Mouse (Mus musculus) embryonic facial prominence, embryonic 14.5 days (tissue): ENCODE measurements around the gene Vwa8. TPM values are rescaled to one million over a fixed set of nuclear protein-coding genes. Genes with fewer than 3 reads are reported as not detected.
A peak's percentile ranks its signal among the peaks of the same experiment; 100 is the strongest.

ENCODE experiments used
- ATAC-seq: fragments of 200-750 bp; cut with Nextera tagmentation; 2 replicates; pipeline ENCODE4 v1.8.0; 2017; ENCODE audit warnings: low read depth, moderate number of reproducible peaks, moderate TSS enrichment
- DNase-seq: peaks from one replicate; pipeline ENCODE4 v3.0.0-alpha.2; 2015; ENCODE audit warnings: low spot score
- H3K27ac ChIP-seq: fragments of 300-500 bp; sonication (generic); replicated peaks from 2 replicates; pipeline ENCODE4 v1.5.1; 2014; ENCODE audit warnings: low read depth, mild to moderate bottlenecking, low read length, moderate library complexity
- H3K27me3 ChIP-seq: fragments of 300-500 bp; sonication (generic); replicated peaks from 2 replicates; pipeline ENCODE4 v1.6.1; 2014; ENCODE audit warnings: low read length; ENCODE audit not compliant: control insufficient read depth, insufficient read depth
- H3K36me3 ChIP-seq: fragments of 300-500 bp; sonication (generic); 2 replicates; pipeline ENCODE4 v1.6.1; 2014; ENCODE audit warnings: low read length, mixed read lengths; ENCODE audit not compliant: control insufficient read depth, insufficient read depth
- H3K4me1 ChIP-seq: fragments of 300-500 bp; sonication (generic); 2 replicates; pipeline ENCODE4 v1.6.1; 2014; ENCODE audit warnings: antibody characterized with exemption, low read length; ENCODE audit not compliant: control insufficient read depth, insufficient read depth
- H3K4me2 ChIP-seq: fragments of 300-500 bp; sonication (generic); 2 replicates; pipeline ENCODE4 v1.6.1; 2014; ENCODE audit warnings: low read depth, mild to moderate bottlenecking, low read length, moderate library complexity, mixed read lengths
- H3K4me3 ChIP-seq: fragments of 300-500 bp; sonication (generic); 2 replicates; pipeline ENCODE4 v1.5.1; 2014; ENCODE audit warnings: low read depth, mild to moderate bottlenecking, low read length
- H3K9ac ChIP-seq: fragments of 300-500 bp; sonication (generic); 2 replicates; pipeline ENCODE4 v1.6.1; 2014; ENCODE audit warnings: low read depth, mild to moderate bottlenecking, low read length, moderate library complexity, mixed read lengths
- H3K9me3 ChIP-seq: fragments of 300-500 bp; sonication (generic); 2 replicates; pipeline ENCODE4 v1.6.1; 2016; ENCODE audit warnings: low read length; ENCODE audit not compliant: control insufficient read depth
- WGBS: fragments of 180-500 bp; shearing (Covaris S2); extraction: QIAGEN DNeasy Blood & Tissue Kit; methylation state at CpG from one replicate; pipeline ENCODE4 v1.1.7; 2014; 5-methylcytosine and 5-hydroxymethylcytosine counted together
- polyA plus RNA-seq: library from polyadenylated mRNA; unstranded; fragments of >200 nt; fragmentation: Nextera tagmentation; extraction: Ambion mirVana; gene quantifications from 2 replicates; pipeline ENCODE4 v1.2.1, GENCODE M21; 2014

Vwa8 gene
- polyA plus RNA-seq, 1 experiment from 2014 or later = 11.7 TPM

DNA sequence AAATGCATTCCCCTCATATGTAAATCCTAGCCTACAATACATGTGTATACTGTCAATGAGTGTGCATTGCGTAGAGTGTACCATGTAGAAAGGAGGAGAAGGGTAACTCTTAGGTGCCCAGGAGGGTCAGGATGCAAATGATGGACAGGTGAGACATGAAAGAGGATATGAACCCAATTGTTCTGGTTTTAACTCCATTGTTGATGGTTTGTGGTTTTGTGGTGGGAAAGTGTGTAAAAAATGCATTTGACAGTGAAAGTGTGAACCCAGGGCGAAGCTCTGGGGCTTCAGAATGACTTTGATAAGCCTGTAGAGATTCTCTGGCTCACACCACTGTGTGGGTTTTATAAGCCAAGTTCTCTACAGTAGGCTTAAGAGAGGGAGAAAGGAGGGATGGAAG is 385.7 kb downstream of the Vwa8 start:
- H3K9me3 ChIP-seq = no peaks in the 10 kb centered on the region
- H3K36me3 ChIP-seq = no peaks in the 10 kb centered on the region
- H3K9ac ChIP-seq = no peak overlapping the region
- H3K4me1 ChIP-seq = peaks cover 5% of the 10 kb centered on the region; the same call in 1 of the 2 replicates
- no peak overlapping the region for H3K4me3 ChIP-seq
- ATAC-seq (no peak), DNase-seq (no peak)
- H3K27ac ChIP-seq = no peak overlapping the region
- H3K4me2 ChIP-seq = no peak overlapping the region
- H3K27me3 ChIP-seq = no peaks in the 10 kb centered on the region
- 94% methylated on average over 2 of the region's 2 CpGs for WGBS

- Histone ChIP-seq H3K4me2 (no peak overlapping the region), H3K4me1 (peaks cover 5% of the 10 kb centered on the region; the same call in 1 of the 2 replicates), H3K27ac (no peak overlapping the region), H3K9me3 (peaks cover 1% of the 10 kb centered on the region; the same call in 1 of the 2 replicates), H3K27me3 (no peaks in the 10 kb centered on the region), H3K9ac (no peak overlapping the region), H3K4me3 (no peak overlapping the region), H3K36me3 (no peaks in the 10 kb centered on the region)
- ATAC-seq (peak; percentile 30; the same call in 1 of the 2 replicates), DNase-seq (no peak)
- 35% methylated on average over 4 of the region's 5 CpGs for WGBS
These were observed 386.3 kb downstream of the Vwa8 start for GRCm38 (mm10) chr14:79235157-79235556.

- Histone ChIP-seq H3K9me3 (peaks cover 5% of the 10 kb centered on the region; the same call in 1 of the 2 replicates), H3K36me3 (no peaks in the 10 kb centered on the region), H3K4me1 (peaks cover 5% of the 10 kb centered on the region; the same call in 1 of the 2 replicates), H3K9ac (no peak overlapping the region), H3K4me2 (no peak overlapping the region), H3K27me3 (no peaks in the 10 kb centered on the region), H3K27ac (no peak overlapping the region), H3K4me3 (no peak overlapping the region)
- DNase-seq = no peak
- WGBS = 68% methylated on average over 6 of the region's 6 CpGs
- ATAC-seq = no peak
These were observed 387.4 kb downstream of the Vwa8 start for GRCm38 (mm10) chr14:79236261-79236660.

- no peaks in the 10 kb centered on the region for H3K27me3 ChIP-seq
- no peak for DNase-seq
- no peak overlapping the region for H3K4me2 ChIP-seq
- H3K9me3 ChIP-seq = peaks cover 5% of the 10 kb centered on the region; the same call in 1 of the 2 replicates
- no peak overlapping the region for H3K27ac ChIP-seq
- H3K4me3 ChIP-seq = no peak overlapping the region
- 87% methylated on average over 12 of the region's 12 CpGs for WGBS
- H3K36me3 ChIP-seq = no peaks in the 10 kb centered on the region
- no peak for ATAC-seq
- no peak overlapping the region for H3K9ac ChIP-seq
- peaks cover 5% of the 10 kb centered on the region; the same call in 1 of the 2 replicates for H3K4me1 ChIP-seq
These were observed 390.6 kb downstream of the Vwa8 start for GRCm38 (mm10) chr14:79239402-79239801.

GRCm38 (mm10) chr14:79241057-79241570 is 392.3 kb downstream of the Vwa8 start:
- no peaks in the 10 kb centered on the region for H3K27me3 ChIP-seq
- H3K9me3 ChIP-seq = peaks cover 5% of the 10 kb centered on the region; the same call in 1 of the 2 replicates
- no peak overlapping the region for H3K27ac ChIP-seq
- DNase-seq = no peak
- 0 out of 2 replicates have a peak, but pooled peaks have one; percentile 18 for ATAC-seq
- no peak overlapping the region for H3K4me3 ChIP-seq
- H3K9ac ChIP-seq = no peak overlapping the region
- H3K4me1 ChIP-seq = peaks cover 5% of the 10 kb centered on the region; the same call in 1 of the 2 replicates
- 35% methylated on average over 4 of the region's 4 CpGs for WGBS
- no peak overlapping the region for H3K4me2 ChIP-seq
- no peaks in the 10 kb centered on the region for H3K36me3 ChIP-seq

DNA sequence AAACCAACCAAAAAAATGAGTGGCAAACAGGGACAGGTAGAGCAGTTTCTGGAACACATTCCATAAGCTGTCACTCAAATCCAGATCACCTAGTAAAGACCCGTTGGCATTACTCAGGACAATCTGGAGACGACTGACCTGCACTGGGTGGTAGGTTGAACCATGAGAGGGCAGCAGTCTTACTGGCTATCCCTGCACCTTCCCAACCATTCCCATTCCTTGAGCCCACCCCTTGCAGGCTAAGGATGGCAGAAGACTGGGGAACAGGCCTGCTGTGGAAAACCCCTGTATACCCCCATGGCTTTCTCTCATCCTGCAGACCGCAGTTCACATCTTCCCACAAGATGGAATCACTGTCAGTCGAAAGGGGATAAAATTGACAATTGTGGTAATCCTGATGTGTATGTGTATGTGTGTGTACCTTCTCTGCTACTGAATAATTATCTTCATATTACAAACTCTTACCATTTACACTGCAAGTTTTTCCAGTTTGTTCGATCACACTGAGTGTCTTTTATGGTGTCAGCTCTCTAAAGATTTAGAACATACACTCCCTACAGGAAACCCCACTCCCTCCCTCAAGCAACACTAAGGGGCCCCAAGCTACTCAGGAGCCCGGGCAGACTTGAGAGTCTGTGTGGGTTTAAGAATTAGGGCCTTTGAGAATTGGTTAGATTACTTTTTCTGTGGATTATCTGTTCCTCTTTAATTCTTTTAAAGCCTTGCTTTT is 393.0 kb downstream of the Vwa8 start:
- H3K27me3 ChIP-seq = no peaks in the 10 kb centered on the region
- no peaks in the 10 kb centered on the region for H3K36me3 ChIP-seq
- no peak overlapping the region for H3K4me3 ChIP-seq
- WGBS = 64% methylated on average over 6 of the region's 6 CpGs
- ATAC-seq = no peak
- DNase-seq = no peak
- peaks cover 5% of the 10 kb centered on the region; the same call in 1 of the 2 replicates for H3K9me3 ChIP-seq
- H3K4me2 ChIP-seq = no peak overlapping the region
- H3K27ac ChIP-seq = no peak overlapping the region
- no peaks in the 10 kb centered on the region for H3K4me1 ChIP-seq
- H3K9ac ChIP-seq = no peak overlapping the region

DNA sequence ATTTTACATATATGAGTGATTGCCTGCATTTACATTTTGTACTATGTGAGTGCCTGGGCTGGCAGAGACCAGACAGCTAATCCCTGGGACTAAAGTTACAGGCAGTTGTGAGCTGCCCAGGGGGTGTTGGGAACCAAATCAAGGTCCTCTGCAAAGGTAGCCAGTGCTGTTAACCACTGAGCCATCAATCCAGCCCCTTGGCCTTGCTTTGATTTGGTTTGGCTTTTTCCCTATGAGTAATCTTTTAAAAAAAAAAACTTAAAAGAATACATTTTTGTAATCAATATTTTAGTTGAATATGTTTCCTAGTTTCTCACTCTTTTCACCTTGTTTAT is 393.5 kb downstream of the Vwa8 start:
- H3K9me3 ChIP-seq = peaks cover 5% of the 10 kb centered on the region; the same call in 1 of the 2 replicates
- no peak for ATAC-seq
- H3K4me2 ChIP-seq = no peak overlapping the region
- no peaks in the 10 kb centered on the region for H3K4me1 ChIP-seq
- no peak overlapping the region for H3K9ac ChIP-seq
- no peak for DNase-seq
- H3K4me3 ChIP-seq = no peak overlapping the region
- no peak overlapping the region for H3K27ac ChIP-seq
- H3K27me3 ChIP-seq = no peaks in the 10 kb centered on the region
- H3K36me3 ChIP-seq = no peaks in the 10 kb centered on the region

GRCm38 (mm10) chr14:79243038-79243883 is 394.4 kb downstream of the Vwa8 start:
- peaks cover 5% of the 10 kb centered on the region; the same call in 1 of the 2 replicates for H3K9me3 ChIP-seq
- DNase-seq = no peak
- 82% methylated on average over 12 of the region's 12 CpGs for WGBS
- no peak for ATAC-seq
- no peaks in the 10 kb centered on the region for H3K4me1 ChIP-seq
- H3K27ac ChIP-seq = no peak overlapping the region
- H3K4me3 ChIP-seq = no peak overlapping the region
- H3K9ac ChIP-seq = no peak overlapping the region
- H3K4me2 ChIP-seq = no peak overlapping the region
- no peaks in the 10 kb centered on the region for H3K36me3 ChIP-seq
- no peaks in the 10 kb centered on the region for H3K27me3 ChIP-seq
